Mouse (Mus musculus) heart, embryonic 13.5 days (tissue): ENCODE data around the gene Rrbp1. TPM values are rescaled to one million over a fixed set of nuclear protein-coding genes. Genes with fewer than 3 reads are reported as not detected.

Experiments used
- ATAC-seq: fragments of 200-750 bp; cut with Nextera tagmentation; 2 replicates; pipeline ENCODE4 v1.8.0; 2017; ENCODE audit warnings: moderate TSS enrichment; ENCODE audit not compliant: insufficient number of reproducible peaks, low FRiP score, low TSS enrichment; ENCODE audit errors: extremely low read depth
- H3K27ac ChIP-seq: fragments of 300-500 bp; sonication (generic); replicated peaks from 2 replicates; pipeline ENCODE4 v1.5.1; 2015; ENCODE audit warnings: moderate library complexity, mild to moderate bottlenecking, inconsistent platforms
- H3K27me3 ChIP-seq: fragments of 300-500 bp; sonication (generic); replicated peaks from 2 replicates; pipeline ENCODE4 v1.6.1; 2015; ENCODE audit warnings: mild to moderate bottlenecking, inconsistent platforms
- H3K36me3 ChIP-seq: fragments of 300-500 bp; sonication (generic); 2 replicates; pipeline ENCODE4 v1.6.1; 2015; ENCODE audit warnings: mild to moderate bottlenecking, inconsistent platforms
- H3K4me1 ChIP-seq: fragments of 300-500 bp; sonication (generic); 2 replicates; pipeline ENCODE4 v1.6.1; 2015; ENCODE audit warnings: inconsistent platforms
- H3K4me2 ChIP-seq: fragments of 300-500 bp; sonication (generic); 2 replicates; pipeline ENCODE4 v1.6.1; 2015; ENCODE audit warnings: inconsistent platforms, mild to moderate bottlenecking, moderate library complexity
- H3K4me3 ChIP-seq: fragments of 300-500 bp; sonication (generic); 2 replicates; pipeline ENCODE4 v1.5.1; 2015; ENCODE audit warnings: moderate library complexity, mild to moderate bottlenecking, inconsistent platforms
- H3K9ac ChIP-seq: fragments of 300-500 bp; sonication (generic); 2 replicates; pipeline ENCODE4 v1.6.1; 2015; ENCODE audit warnings: inconsistent platforms, mild to moderate bottlenecking, moderate library complexity
- H3K9me3 ChIP-seq: fragments of 300-500 bp; sonication (generic); 2 replicates; pipeline ENCODE4 v1.6.1; 2016; ENCODE audit warnings: inconsistent platforms
- WGBS: fragments of 180-500 bp; shearing (Covaris S2); methylation state at CpG from one replicate; pipeline ENCODE4 v1.1.7; 2015; ENCODE audit warnings: mixed read lengths; 5-methylcytosine and 5-hydroxymethylcytosine counted together
- polyA plus RNA-seq: library from polyadenylated mRNA; unstranded; fragments of >200 nt; fragmentation: Nextera tagmentation; extraction: Ambion mirVana; gene quantifications from 2 replicates; pipeline ENCODE4 v1.2.1, GENCODE M21; 2015

The Rrbp1 gene
- polyA plus RNA-seq, 1 experiment from 2014 or later, result 65.1 TPM

GRCm38 (mm10) chr2:143951546-143952315, 59.3 kb downstream of the Rrbp1 start:
- no peaks in the 10 kb centered on the region for H3K9me3 ChIP-seq
- WGBS, result 59% methylated on average over 5 of the region's 5 CpGs
- H3K27ac ChIP-seq, result peak overlapping the region; percentile 37
- H3K4me3 ChIP-seq, result no peak overlapping the region
- no peak overlapping the region for H3K9ac ChIP-seq
- peaks cover 100% of the 10 kb centered on the region for H3K36me3 ChIP-seq
- ATAC-seq, result no peak
- H3K4me1 ChIP-seq, result peaks cover 56% of the 10 kb centered on the region
- H3K4me2 ChIP-seq, result no peak overlapping the region
- no peaks in the 10 kb centered on the region for H3K27me3 ChIP-seq

GRCm38 (mm10) chr2:143951028-143951420, 60.0 kb downstream of the Rrbp1 start:
- no peak for ATAC-seq
- no peak overlapping the region for H3K4me3 ChIP-seq
- no peaks in the 10 kb centered on the region for H3K9me3 ChIP-seq
- H3K4me1 ChIP-seq, result peaks cover 63% of the 10 kb centered on the region
- WGBS, result 76% methylated on average over 1 of the region's 1 CpGs
- H3K9ac ChIP-seq, result no peak overlapping the region
- peaks cover 100% of the 10 kb centered on the region for H3K36me3 ChIP-seq
- H3K4me2 ChIP-seq, result no peak overlapping the region
- no peaks in the 10 kb centered on the region for H3K27me3 ChIP-seq
- H3K27ac ChIP-seq, result 0 out of 2 replicates have a peak overlapping the region, but pooled peaks have one; percentile 37

GRCm38 (mm10) chr2:143950290-143951027, 60.6 kb downstream of the Rrbp1 start:
- Histone ChIP-seq H3K27me3 (no peaks in the 10 kb centered on the region), H3K9ac (peak overlapping the region; percentile 24; the same call in 1 of the 2 replicates), H3K9me3 (no peaks in the 10 kb centered on the region), H3K27ac (no peak overlapping the region), H3K4me2 (no peak overlapping the region), H3K4me1 (peaks cover 68% of the 10 kb centered on the region), H3K4me3 (no peak overlapping the region), H3K36me3 (peaks cover 100% of the 10 kb centered on the region)
- 66% methylated on average over 5 of the region's 5 CpGs for WGBS
- no peak for ATAC-seq

- WGBS, result 85% methylated on average over 6 of the region's 6 CpGs
- Histone ChIP-seq H3K4me3 (no peak overlapping the region), H3K4me2 (no peak overlapping the region), H3K27me3 (no peaks in the 10 kb centered on the region), H3K36me3 (peaks cover 100% of the 10 kb centered on the region), H3K9me3 (no peaks in the 10 kb centered on the region), H3K4me1 (peaks cover 68% of the 10 kb centered on the region), H3K9ac (no peak overlapping the region), H3K27ac (peak overlapping the region; percentile 82; the same call in 1 of the 2 replicates)
- ATAC-seq, result no peak
Observed at GRCm38 (mm10) chr2:143949217-143949616, 61.8 kb downstream of the Rrbp1 start.

DNA sequence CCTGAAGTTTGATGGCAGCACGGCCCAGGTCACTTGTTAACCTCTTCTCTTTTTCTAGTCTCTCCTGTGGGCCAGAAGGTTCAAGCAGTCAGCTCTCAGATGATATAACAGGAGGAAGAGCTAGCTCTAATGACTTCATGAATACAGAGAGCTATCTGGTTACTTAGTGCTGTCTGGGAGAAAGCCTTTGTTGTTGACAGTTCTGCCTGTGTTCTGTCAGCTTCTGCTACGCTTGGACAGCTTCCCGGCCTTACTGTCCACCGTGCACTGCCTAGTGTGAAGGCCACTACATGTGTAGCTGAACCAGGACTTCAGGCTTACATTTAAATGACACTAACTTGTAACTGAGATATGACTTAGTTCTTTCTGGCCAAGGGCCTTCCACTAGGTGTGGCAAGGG, 62.6 kb downstream of the Rrbp1 start:
- no peak overlapping the region for H3K4me3 ChIP-seq
- no peak overlapping the region for H3K9ac ChIP-seq
- H3K4me2 ChIP-seq, result no peak overlapping the region
- peaks cover 68% of the 10 kb centered on the region for H3K4me1 ChIP-seq
- peaks cover 100% of the 10 kb centered on the region for H3K36me3 ChIP-seq
- no peaks in the 10 kb centered on the region for H3K27me3 ChIP-seq
- H3K27ac ChIP-seq, result peak overlapping the region; percentile 82
- H3K9me3 ChIP-seq, result no peaks in the 10 kb centered on the region
- no peak for ATAC-seq
- WGBS, result 39% methylated on average over 4 of the region's 4 CpGs

DNA sequence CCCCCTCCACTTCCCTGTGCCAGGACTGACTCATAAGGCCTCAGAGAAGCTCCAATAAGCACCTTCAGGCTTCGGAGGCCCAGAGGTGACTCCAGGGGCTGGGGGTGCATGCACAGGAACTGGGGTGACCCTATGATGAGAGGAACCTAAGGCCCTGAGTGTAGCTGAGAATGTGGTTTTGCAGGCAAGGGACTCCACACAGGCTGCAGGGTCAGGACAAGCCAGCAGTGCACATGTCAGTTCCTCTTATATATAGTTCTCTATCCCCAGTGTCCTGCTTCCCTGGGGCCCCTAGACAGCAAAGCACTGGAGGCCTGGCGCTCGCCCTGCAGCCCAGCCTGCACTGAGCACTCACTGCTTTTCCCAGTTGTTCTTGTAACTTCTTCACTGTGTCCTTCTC, 63.1 kb downstream of the Rrbp1 start:
- H3K36me3 ChIP-seq, result peaks cover 100% of the 10 kb centered on the region
- H3K4me1 ChIP-seq, result peaks cover 68% of the 10 kb centered on the region
- H3K4me2 ChIP-seq, result no peak overlapping the region
- peak overlapping the region; percentile 56 for H3K9ac ChIP-seq
- no peak for ATAC-seq
- peak overlapping the region; percentile 82 for H3K27ac ChIP-seq
- H3K9me3 ChIP-seq, result no peaks in the 10 kb centered on the region
- H3K4me3 ChIP-seq, result no peak overlapping the region
- WGBS, result 56% methylated on average over 3 of the region's 3 CpGs
- no peaks in the 10 kb centered on the region for H3K27me3 ChIP-seq

- Histone ChIP-seq H3K4me2 (no peak overlapping the region), H3K9me3 (no peaks in the 10 kb centered on the region), H3K36me3 (peaks cover 97% of the 10 kb centered on the region), H3K4me1 (peaks cover 58% of the 10 kb centered on the region), H3K27me3 (no peaks in the 10 kb centered on the region), H3K4me3 (no peak overlapping the region), H3K27ac (peak overlapping the region; percentile 82), H3K9ac (0 out of 2 replicates have a peak overlapping the region, but pooled peaks have one; percentile 14)
- ATAC-seq, result no peak
- 80% methylated on average over 2 of the region's 2 CpGs for WGBS
Observed at GRCm38 (mm10) chr2:143946399-143946798, 64.7 kb downstream of the Rrbp1 start.

GRCm38 (mm10) chr2:143945466-143946075, 65.5 kb downstream of the Rrbp1 start:
- H3K9ac ChIP-seq, result no peak overlapping the region
- peak overlapping the region; percentile 29; the same call in 1 of the 2 replicates for H3K27ac ChIP-seq
- H3K36me3 ChIP-seq, result peaks cover 97% of the 10 kb centered on the region
- no peak overlapping the region for H3K4me2 ChIP-seq
- H3K27me3 ChIP-seq, result no peaks in the 10 kb centered on the region
- ATAC-seq, result no peak
- H3K4me1 ChIP-seq, result peaks cover 50% of the 10 kb centered on the region
- H3K9me3 ChIP-seq, result no peaks in the 10 kb centered on the region
- WGBS, result 82% methylated on average over 7 of the region's 7 CpGs
- H3K4me3 ChIP-seq, result no peak overlapping the region

DNA sequence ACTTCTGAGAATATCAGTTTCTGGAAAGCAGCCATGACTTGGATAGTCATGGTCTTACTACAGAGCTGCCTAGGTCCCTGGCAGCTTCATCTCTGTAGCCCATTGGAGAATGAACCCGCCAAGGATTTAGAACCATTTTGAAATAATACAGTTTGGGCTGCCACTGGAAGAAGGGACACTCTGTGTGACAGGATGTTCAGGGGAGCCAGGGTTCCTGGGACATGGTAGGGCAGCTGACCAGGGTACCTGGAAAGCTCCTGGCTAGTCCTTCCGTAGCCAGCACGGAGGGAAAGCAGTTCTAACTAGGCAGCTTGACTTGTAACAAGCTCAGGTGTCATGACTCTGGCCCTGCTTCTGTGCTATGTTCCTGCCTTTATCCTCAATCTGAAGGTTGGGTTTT, 66.3 kb downstream of the Rrbp1 start:
- no peaks in the 10 kb centered on the region for H3K27me3 ChIP-seq
- no peak overlapping the region for H3K4me2 ChIP-seq
- H3K4me3 ChIP-seq, result no peak overlapping the region
- H3K36me3 ChIP-seq, result peaks cover 97% of the 10 kb centered on the region
- 88% methylated on average over 3 of the region's 3 CpGs for WGBS
- H3K27ac ChIP-seq, result no peak overlapping the region
- ATAC-seq, result no peak
- peaks cover 42% of the 10 kb centered on the region for H3K4me1 ChIP-seq
- H3K9me3 ChIP-seq, result no peaks in the 10 kb centered on the region
- no peak overlapping the region for H3K9ac ChIP-seq

- H3K36me3 ChIP-seq, result peaks cover 72% of the 10 kb centered on the region
- ATAC-seq, result no peak
- no peak overlapping the region for H3K9ac ChIP-seq
- peaks cover 28% of the 10 kb centered on the region for H3K4me1 ChIP-seq
- no peak overlapping the region for H3K4me2 ChIP-seq
- no peak overlapping the region for H3K27ac ChIP-seq
- H3K4me3 ChIP-seq, result no peak overlapping the region
- no peaks in the 10 kb centered on the region for H3K27me3 ChIP-seq
- WGBS, result 87% methylated on average over 5 of the region's 5 CpGs
- no peaks in the 10 kb centered on the region for H3K9me3 ChIP-seq
Observed at GRCm38 (mm10) chr2:143940406-143940805, 70.7 kb downstream of the Rrbp1 start.

- Histone ChIP-seq H3K4me1 (peaks cover 44% of the 10 kb centered on the region), H3K4me3 (no peak overlapping the region), H3K9ac (no peak overlapping the region), H3K27ac (0 out of 2 replicates have a peak overlapping the region, but pooled peaks have one; percentile 2), H3K27me3 (no peaks in the 10 kb centered on the region), H3K36me3 (peaks cover 52% of the 10 kb centered on the region), H3K9me3 (no peaks in the 10 kb centered on the region), H3K4me2 (no peak overlapping the region)
- 63% methylated on average over 2 of the region's 2 CpGs for WGBS
- ATAC-seq, result no peak
Observed at GRCm38 (mm10) chr2:143937861-143938260, 73.2 kb downstream of the Rrbp1 start.
